Mouse (Mus musculus) limb, embryonic 14.5 days (tissue): ENCODE measurements at regions not wholly inside any gene's neighbourhood (a gene's known extent, or its start where the extent isn't known, plus 50 kb on each side); places are given as distances from the start of the nearest gene placed in this dataset.

Source experiments
- ATAC-seq: fragments of 200-750 bp; cut with Nextera tagmentation; 2 replicates; pipeline ENCODE4 v1.8.0; 2017; ENCODE audit warnings: low read depth, moderate number of reproducible peaks, moderate TSS enrichment; ENCODE audit not compliant: low FRiP score
- DNase-seq: peaks from one replicate; pipeline ENCODE4 v3.0.0-alpha.2; 2015; ENCODE audit warnings: low spot score
- H3K27ac ChIP-seq: fragments of 300-500 bp; sonication (generic); replicated peaks from 2 replicates; pipeline ENCODE4 v1.5.1; 2014; ENCODE audit warnings: low read depth, mild to moderate bottlenecking, low read length, moderate library complexity, mixed read lengths
- H3K27me3 ChIP-seq: fragments of 300-500 bp; sonication (generic); 2 replicates; pipeline ENCODE4 v1.6.1; 2014; ENCODE audit warnings: low read length, mixed read lengths; ENCODE audit not compliant: control insufficient read depth, insufficient read depth
- H3K36me3 ChIP-seq: fragments of 300-500 bp; sonication (generic); 2 replicates; pipeline ENCODE4 v1.6.1; 2014; ENCODE audit warnings: mild to moderate bottlenecking, low read length, moderate library complexity, mixed read lengths; ENCODE audit not compliant: control insufficient read depth, insufficient read depth
- H3K4me1 ChIP-seq: fragments of 300-500 bp; sonication (generic); 2 replicates; pipeline ENCODE4 v1.6.1; 2014; ENCODE audit warnings: antibody characterized with exemption, low read length, mixed read lengths; ENCODE audit not compliant: control insufficient read depth, insufficient read depth
- H3K4me2 ChIP-seq: fragments of 300-500 bp; sonication (generic); replicated peaks from 2 replicates; pipeline ENCODE4 v1.6.1; 2014; ENCODE audit warnings: low read depth, mild to moderate bottlenecking, low read length, moderate library complexity; ENCODE audit not compliant: severe bottlenecking
- H3K4me3 ChIP-seq: fragments of 300-500 bp; sonication (generic); replicated peaks from 2 replicates; pipeline ENCODE4 v1.5.1; 2014; ENCODE audit warnings: low read length
- H3K9ac ChIP-seq: fragments of 300-500 bp; sonication (generic); 2 replicates; pipeline ENCODE4 v1.6.1; 2014; ENCODE audit warnings: mild to moderate bottlenecking, low read depth, low read length, moderate library complexity; ENCODE audit not compliant: severe bottlenecking
- H3K9me3 ChIP-seq: fragments of 300-500 bp; sonication (generic); 2 replicates; pipeline ENCODE4 v1.6.1; 2016; ENCODE audit warnings: low read length; ENCODE audit not compliant: control insufficient read depth
- POLR2A ChIP-seq: fragments of 200-500 bp; IDR thresholded peaks from 2 replicates; pipeline ENCODE4 v1.8.0; 2012; ENCODE audit warnings: inconsistent platforms, mild to moderate bottlenecking, moderate library complexity, borderline replicate concordance; ENCODE audit not compliant: insufficient read depth, insufficient read length; ENCODE audit errors: extremely low read depth
- WGBS: fragments of 180-500 bp; shearing (Covaris S2); extraction: QIAGEN DNeasy Blood & Tissue Kit; methylation state at CpG from one replicate; pipeline ENCODE4 v1.1.7; 2014; 5-methylcytosine and 5-hydroxymethylcytosine counted together

DNA sequence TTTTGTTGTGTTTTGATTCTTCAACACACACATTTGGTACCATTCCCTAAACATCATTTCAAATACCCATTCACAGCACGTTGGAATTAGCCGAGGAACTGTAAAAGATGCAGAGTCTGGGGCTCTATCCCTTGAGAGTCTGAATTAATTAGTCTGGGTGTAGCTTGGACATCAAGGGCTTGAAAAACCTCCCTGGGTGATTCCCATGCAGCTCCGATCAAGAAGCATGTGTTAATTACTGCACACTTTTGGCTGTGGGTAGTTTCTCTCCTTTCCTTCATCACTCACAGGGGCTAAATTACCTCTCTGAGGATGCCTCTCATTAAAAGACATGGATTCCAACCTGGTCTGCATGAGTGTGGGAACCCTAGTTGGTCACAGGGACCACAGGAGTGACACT lies 365.5 kb downstream of the Nedd1 start:
- Histone ChIP-seq H3K4me2 (no peak overlapping the region), H3K27me3 (no peaks in the 10 kb centered on the region), H3K9ac (no peak overlapping the region), H3K27ac (no peak overlapping the region), H3K4me3 (no peak overlapping the region), H3K9me3 (no peaks in the 10 kb centered on the region), H3K36me3 (no peaks in the 10 kb centered on the region), H3K4me1 (no peaks in the 10 kb centered on the region)
- WGBS, result 63% methylated on average over 3 of the region's 3 CpGs
- TF ChIP-seq POLR2A, result no peak
- ATAC-seq (no peak), DNase-seq (no peak)

DNA sequence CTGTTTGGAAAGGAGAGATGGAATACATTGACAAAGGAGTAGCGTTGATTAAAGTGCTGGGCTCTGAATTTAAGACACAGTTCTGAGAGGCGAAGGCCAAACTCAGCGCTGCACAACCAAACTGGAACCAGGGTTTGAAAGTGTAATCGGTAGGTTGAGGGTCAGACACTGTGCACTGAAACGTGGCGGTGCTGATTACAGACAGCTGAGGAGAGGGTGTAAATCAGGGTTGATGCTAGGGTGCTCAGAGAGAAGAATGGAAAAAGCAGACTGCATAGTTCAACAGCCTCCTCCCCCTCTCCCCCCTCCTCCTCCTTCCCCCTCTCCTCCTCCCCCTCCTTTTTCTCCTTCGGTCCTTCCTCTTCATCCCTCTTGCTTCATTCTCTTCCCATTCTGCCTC lies 373.2 kb downstream of the Nedd1 start:
- Histone ChIP-seq H3K27ac (no peak overlapping the region), H3K4me1 (no peaks in the 10 kb centered on the region), H3K9me3 (no peaks in the 10 kb centered on the region), H3K4me3 (no peak overlapping the region), H3K9ac (no peak overlapping the region), H3K36me3 (no peaks in the 10 kb centered on the region), H3K27me3 (no peaks in the 10 kb centered on the region), H3K4me2 (no peak overlapping the region)
- ATAC-seq, result no peak
- no peak for TF ChIP-seq POLR2A
- WGBS, result 61% methylated on average over 6 of the region's 7 CpGs
- no peak for DNase-seq

DNA sequence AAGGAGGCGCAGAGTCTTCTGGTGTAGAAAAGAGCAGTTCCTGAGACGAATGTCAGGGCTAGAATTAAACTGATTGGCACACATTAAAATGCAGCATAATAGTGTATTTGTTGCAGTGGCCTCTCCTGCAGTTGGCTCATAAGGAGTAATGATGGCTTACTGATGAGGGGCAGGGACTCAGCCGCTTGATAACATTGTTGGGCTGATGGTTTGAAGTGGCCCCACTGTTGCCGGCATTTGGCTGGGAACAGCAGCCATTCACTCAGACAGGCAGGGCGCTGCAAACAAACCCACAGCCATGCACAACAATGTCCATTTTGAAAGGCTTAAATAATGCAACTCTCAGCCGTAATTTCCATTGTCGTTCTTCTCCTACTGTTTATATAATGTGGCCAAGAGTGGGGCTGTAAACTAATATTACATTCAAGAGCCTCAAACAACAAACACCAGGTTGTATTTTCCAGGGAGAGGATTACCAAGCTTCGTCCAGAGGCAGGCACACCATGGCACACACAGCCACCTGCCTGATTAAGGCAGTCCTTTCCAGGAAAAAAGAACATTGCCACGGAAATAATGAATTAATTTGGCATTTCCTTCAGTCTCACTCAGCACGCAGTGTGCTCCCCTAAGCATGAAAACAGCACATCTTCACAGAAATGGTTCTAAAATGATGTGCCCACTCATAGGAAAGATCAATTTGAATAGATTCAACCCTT lies 374.1 kb downstream of the Nedd1 start:
- Histone ChIP-seq H3K4me1 (no peaks in the 10 kb centered on the region), H3K36me3 (no peaks in the 10 kb centered on the region), H3K4me3 (no peak overlapping the region), H3K27ac (no peak overlapping the region), H3K9ac (no peak overlapping the region), H3K4me2 (no peak overlapping the region), H3K9me3 (no peaks in the 10 kb centered on the region), H3K27me3 (no peaks in the 10 kb centered on the region)
- no peak for TF ChIP-seq POLR2A
- ATAC-seq, result no peak
- no peak for DNase-seq
- WGBS, result 67% methylated on average over 10 of the region's 10 CpGs

DNA sequence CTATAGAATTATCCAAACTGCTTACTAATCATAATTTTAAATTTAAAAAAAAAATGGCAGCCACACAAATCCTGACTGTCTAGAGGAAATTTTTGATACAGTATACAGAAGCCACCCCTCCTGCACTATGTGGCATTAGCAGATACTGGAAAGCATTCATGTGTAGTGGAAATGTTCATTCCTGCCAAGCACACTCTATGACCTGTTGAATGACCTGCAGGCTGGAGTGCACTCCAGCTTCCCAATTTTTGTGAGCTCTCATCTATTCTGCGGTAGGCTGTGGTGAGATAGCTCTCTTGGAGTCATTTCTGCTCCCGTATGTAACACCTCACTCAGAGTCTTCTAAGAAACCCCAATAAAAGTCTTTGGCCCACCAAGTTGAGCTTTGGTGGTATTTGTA lies 382.5 kb downstream of the Nedd1 start:
- Histone ChIP-seq H3K9me3 (no peaks in the 10 kb centered on the region), H3K27me3 (no peaks in the 10 kb centered on the region), H3K4me1 (no peaks in the 10 kb centered on the region), H3K4me3 (no peak overlapping the region), H3K27ac (no peak overlapping the region), H3K36me3 (no peaks in the 10 kb centered on the region), H3K4me2 (no peak overlapping the region), H3K9ac (no peak overlapping the region)
- 81% methylated on average over 2 of the region's 2 CpGs for WGBS
- ATAC-seq (no peak), DNase-seq (no peak)
- TF ChIP-seq POLR2A, result no peak

- no peak for ATAC-seq
Measured at GRCm38 (mm10) chr10:92336949-92337348, 385.3 kb downstream of the Nedd1 start.

More at GRCm38 (mm10) chr10:92336949-92337348, 385.3 kb downstream of the Nedd1 start:
- no peak for TF ChIP-seq POLR2A
- Histone ChIP-seq H3K9me3 (no peaks in the 10 kb centered on the region), H3K36me3 (no peaks in the 10 kb centered on the region), H3K4me1 (peaks cover 7% of the 10 kb centered on the region; the same call in 1 of the 2 replicates), H3K4me2 (no peak overlapping the region), H3K27ac (no peak overlapping the region), H3K4me3 (no peak overlapping the region), H3K27me3 (no peaks in the 10 kb centered on the region), H3K9ac (no peak overlapping the region)
- WGBS, result 81% methylated on average over 2 of the region's 2 CpGs
- no peak for DNase-seq
